Mouse (Mus musculus): ENCODE data around the gene Gm20425. TPM values are rescaled to one million over a fixed set of nuclear protein-coding genes. Genes with fewer than 3 reads are reported as not detected.

Gene Gm20425
- 1.9 and 3.2 TPM in 2 replicates for polyA plus RNA-seq (2015; fragmentation: Nextera tagmentation; extraction: Ambion mirVana)

- DNase-seq (ENCODE audit: low spot score): peak; percentile 52
- ATAC-seq (replicated peaks; ENCODE audit: low FRiP score, low read depth): peak; percentile 50
- H3K4me1 ChIP-seq (replicated peaks; ENCODE audit: insufficient read depth, low read length): no peaks in the 10 kb centered on the region
- no peak within 1 kb of the TSS for H3K27ac ChIP-seq
- H3K4me2 ChIP-seq (ENCODE audit: low read length): peak within 1 kb of the TSS; percentile 45
- H3K4me3 ChIP-seq (replicated peaks; ENCODE audit: low read depth, low read length): no peak within 1 kb of the TSS
- H3K9me3 ChIP-seq (replicated peaks; ENCODE audit: low read length): no peaks in the 10 kb centered on the region
- TF ChIP-seq CTCF (IDR thresholded peaks at IDR 0.05; ENCODE audit: low read depth): no peak
- H3K27me3 ChIP-seq (ENCODE audit: insufficient read depth, low read length): no peaks in the 10 kb centered on the region
- no peaks in the 10 kb centered on the region for H3K36me3 ChIP-seq (ENCODE audit: insufficient read depth, low read length)
- 38% methylated on average over 27 of the region's 29 CpGs for WGBS
- H3K9ac ChIP-seq (ENCODE audit: low read depth, low read length): 0 out of 2 replicates have a peak within 1 kb of the TSS, but pooled peaks have one; percentile 5
Observed at GRCm38 (mm10) chr9:103230151-103230951, at the start of gene Gm20425, which contains the start of gene Trf. Gene Gm20425, minus strand, starts transcription at chr9:103230307. Gene Trf, minus strand, starts transcription at chr9:103230444.

- Histone ChIP-seq H3K4me3 (replicated peaks; ENCODE audit: low read depth, low read length) (no peak overlapping the region), H3K27ac (no peak overlapping the region), H3K36me3 (ENCODE audit: insufficient read depth, low read length) (no peaks in the 10 kb centered on the region), H3K4me1 (replicated peaks; ENCODE audit: insufficient read depth, low read length) (no peaks in the 10 kb centered on the region), H3K27me3 (ENCODE audit: insufficient read depth, low read length) (no peaks in the 10 kb centered on the region), H3K9ac (ENCODE audit: low read depth, low read length) (no peak overlapping the region), H3K9me3 (replicated peaks; ENCODE audit: low read length) (no peaks in the 10 kb centered on the region), H3K4me2 (ENCODE audit: low read length) (no peak overlapping the region)
- DNase-seq (ENCODE audit: low spot score): no peak
- TF ChIP-seq CTCF (IDR thresholded peaks at IDR 0.05; ENCODE audit: low read depth): no peak
- no peak for ATAC-seq (replicated peaks; ENCODE audit: low FRiP score, low read depth)
- WGBS: 84% methylated on average over 6 of the region's 6 CpGs
Observed at GRCm38 (mm10) chr9:103276876-103277275, 46.8 kb upstream of the Gm20425 start.

- TF ChIP-seq CTCF (IDR thresholded peaks at IDR 0.05; ENCODE audit: low read depth): no peak
- H3K4me2 ChIP-seq (ENCODE audit: low read length): no peak overlapping the region
- H3K27ac ChIP-seq: no peak overlapping the region
- H3K4me1 ChIP-seq (replicated peaks; ENCODE audit: insufficient read depth, low read length): no peaks in the 10 kb centered on the region
- no peaks in the 10 kb centered on the region for H3K36me3 ChIP-seq (ENCODE audit: insufficient read depth, low read length)
- H3K27me3 ChIP-seq (ENCODE audit: insufficient read depth, low read length): no peaks in the 10 kb centered on the region
- 72% methylated on average over 1 of the region's 1 CpGs for WGBS
- no peak overlapping the region for H3K4me3 ChIP-seq (replicated peaks; ENCODE audit: low read depth, low read length)
- no peak for DNase-seq (ENCODE audit: low spot score)
- no peaks in the 10 kb centered on the region for H3K9me3 ChIP-seq (replicated peaks; ENCODE audit: low read length)
- no peak for ATAC-seq (replicated peaks; ENCODE audit: low FRiP score, low read depth)
- no peak overlapping the region for H3K9ac ChIP-seq (ENCODE audit: low read depth, low read length)
Observed at GRCm38 (mm10) chr9:103275676-103276075, 45.6 kb upstream of the Gm20425 start.

- H3K4me3 ChIP-seq (replicated peaks; ENCODE audit: low read depth, low read length): no peak overlapping the region
- 84% methylated on average over 8 of the region's 8 CpGs for WGBS
- no peak overlapping the region for H3K4me2 ChIP-seq (ENCODE audit: low read length)
- TF ChIP-seq CTCF (IDR thresholded peaks at IDR 0.05; ENCODE audit: low read depth): no peak
- ATAC-seq (replicated peaks; ENCODE audit: low FRiP score, low read depth) (no peak), DNase-seq (ENCODE audit: low spot score) (no peak)
- H3K9me3 ChIP-seq (replicated peaks; ENCODE audit: low read length): no peaks in the 10 kb centered on the region
- H3K27ac ChIP-seq: no peak overlapping the region
- H3K4me1 ChIP-seq (replicated peaks; ENCODE audit: insufficient read depth, low read length): no peaks in the 10 kb centered on the region
- no peaks in the 10 kb centered on the region for H3K27me3 ChIP-seq (ENCODE audit: insufficient read depth, low read length)
- no peak overlapping the region for H3K9ac ChIP-seq (ENCODE audit: low read depth, low read length)
- H3K36me3 ChIP-seq (ENCODE audit: insufficient read depth, low read length): no peaks in the 10 kb centered on the region
Observed at GRCm38 (mm10) chr9:103274819-103275218, 44.7 kb upstream of the Gm20425 start.

- Histone ChIP-seq H3K4me2 (ENCODE audit: low read length) (no peak overlapping the region), H3K9ac (ENCODE audit: low read depth, low read length) (no peak overlapping the region), H3K4me3 (replicated peaks; ENCODE audit: low read depth, low read length) (no peak overlapping the region), H3K9me3 (replicated peaks; ENCODE audit: low read length) (no peaks in the 10 kb centered on the region), H3K27me3 (ENCODE audit: insufficient read depth, low read length) (no peaks in the 10 kb centered on the region), H3K27ac (no peak overlapping the region), H3K36me3 (ENCODE audit: insufficient read depth, low read length) (no peaks in the 10 kb centered on the region), H3K4me1 (replicated peaks; ENCODE audit: insufficient read depth, low read length) (no peaks in the 10 kb centered on the region)
- no peak for TF ChIP-seq CTCF (IDR thresholded peaks at IDR 0.05; ENCODE audit: low read depth)
- no peak for DNase-seq (ENCODE audit: low spot score)
- no peak for ATAC-seq (replicated peaks; ENCODE audit: low FRiP score, low read depth)
- 16% methylated on average over 4 of the region's 4 CpGs for WGBS
Observed at GRCm38 (mm10) chr9:103271104-103271503, 41.0 kb upstream of the Gm20425 start.

- no peaks in the 10 kb centered on the region for H3K9me3 ChIP-seq (replicated peaks; ENCODE audit: low read length)
- no peak overlapping the region for H3K4me3 ChIP-seq (replicated peaks; ENCODE audit: low read depth, low read length)
- ATAC-seq (replicated peaks; ENCODE audit: low FRiP score, low read depth) (no peak), DNase-seq (ENCODE audit: low spot score) (no peak)
- no peak overlapping the region for H3K27ac ChIP-seq
- 79% methylated on average over 4 of the region's 4 CpGs for WGBS
- H3K36me3 ChIP-seq (ENCODE audit: insufficient read depth, low read length): no peaks in the 10 kb centered on the region
- H3K4me2 ChIP-seq (ENCODE audit: low read length): no peak overlapping the region
- H3K4me1 ChIP-seq (replicated peaks; ENCODE audit: insufficient read depth, low read length): no peaks in the 10 kb centered on the region
- H3K27me3 ChIP-seq (ENCODE audit: insufficient read depth, low read length): no peaks in the 10 kb centered on the region
- no peak overlapping the region for H3K9ac ChIP-seq (ENCODE audit: low read depth, low read length)
- peak; percentile 24; the same call in 1 of the 2 replicates for TF ChIP-seq CTCF (IDR thresholded peaks at IDR 0.05; ENCODE audit: low read depth)
Observed at GRCm38 (mm10) chr9:103265778-103266177, 35.7 kb upstream of the Gm20425 start.

Measured in kidney, postnatal 0 days (tissue).